Mouse (Mus musculus) stomach, embryonic 15.5 days (tissue): ENCODE results near the gene Stom. TPM values are rescaled to one million over a fixed set of nuclear protein-coding genes. Genes with fewer than 3 reads are reported as not detected.

Experiments
- ATAC-seq: fragments of 200-750 bp; cut with Nextera tagmentation; 2 replicates; pipeline ENCODE4 v1.8.0; 2017; ENCODE audit warnings: low read depth, moderate number of reproducible peaks, moderate TSS enrichment; ENCODE audit not compliant: insufficient read depth, low FRiP score
- H3K27ac ChIP-seq: fragments of 300-500 bp; sonication (generic); 2 replicates; pipeline ENCODE4 v1.5.1; 2015; ENCODE audit warnings: mild to moderate bottlenecking, inconsistent platforms
- H3K27me3 ChIP-seq: fragments of 300-500 bp; sonication (generic); replicated peaks from 2 replicates; pipeline ENCODE4 v1.6.1; 2015; ENCODE audit warnings: inconsistent platforms
- H3K36me3 ChIP-seq: fragments of 300-500 bp; sonication (generic); 2 replicates; pipeline ENCODE4 v1.6.1; 2015; ENCODE audit warnings: inconsistent platforms
- H3K4me1 ChIP-seq: fragments of 300-500 bp; sonication (generic); 2 replicates; pipeline ENCODE4 v1.6.1; 2015; ENCODE audit warnings: inconsistent platforms
- H3K4me2 ChIP-seq: fragments of 300-500 bp; sonication (generic); 2 replicates; pipeline ENCODE4 v1.6.1; 2015; ENCODE audit warnings: mild to moderate bottlenecking, inconsistent platforms
- H3K4me3 ChIP-seq: fragments of 300-500 bp; sonication (generic); replicated peaks from 2 replicates; pipeline ENCODE4 v1.5.1; 2015; ENCODE audit warnings: inconsistent platforms
- H3K9ac ChIP-seq: fragments of 300-500 bp; sonication (generic); 2 replicates; pipeline ENCODE4 v1.6.1; 2015; ENCODE audit warnings: inconsistent platforms
- H3K9me3 ChIP-seq: fragments of 300-500 bp; sonication (generic); 2 replicates; pipeline ENCODE4 v1.6.1; 2016; ENCODE audit warnings: inconsistent platforms
- WGBS: fragments of 180-500 bp; shearing (Covaris S2); methylation state at CpG from one replicate; pipeline ENCODE4 v1.1.7; 2015; 5-methylcytosine and 5-hydroxymethylcytosine counted together
- polyA plus RNA-seq: library from polyadenylated mRNA; unstranded; fragments of >200 nt; fragmentation: Nextera tagmentation; extraction: Ambion mirVana; gene quantifications from 2 replicates; pipeline ENCODE4 v1.2.1, GENCODE M21; 2015

Stom gene
- polyA plus RNA-seq, 1 experiment from 2014 or later: 74.4 TPM

DNA sequence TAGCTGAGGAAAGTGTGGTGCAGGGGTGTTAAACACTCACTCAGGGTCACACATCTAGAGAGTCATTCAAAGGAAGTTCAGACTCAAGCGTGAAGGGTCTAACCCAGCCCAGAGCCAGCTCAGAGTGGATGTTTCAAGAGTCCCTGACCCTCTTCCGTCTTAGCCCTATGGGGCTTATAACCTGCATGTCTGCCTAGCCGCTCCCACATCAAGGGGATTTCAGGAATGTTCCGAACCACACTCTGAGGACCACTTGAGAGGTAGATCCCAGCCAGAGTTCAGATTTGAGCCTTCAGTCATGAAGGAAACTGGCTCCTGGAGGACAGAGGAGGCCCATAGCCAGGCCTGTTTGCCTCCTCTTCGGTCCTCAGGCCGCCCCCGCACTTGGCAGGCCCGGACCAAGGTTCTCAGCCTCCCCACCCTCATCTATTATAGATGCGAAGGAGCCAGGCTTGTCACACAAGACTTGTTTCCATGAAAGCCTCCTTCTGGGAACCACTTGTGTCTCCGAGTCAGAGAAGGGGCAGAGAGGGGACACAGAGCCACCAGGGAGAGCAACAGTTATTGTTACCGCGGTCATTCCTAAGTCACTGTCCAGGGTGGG lies 49.7 kb downstream of the Stom start:
- Histone ChIP-seq H3K4me2 (no peak overlapping the region), H3K4me3 (no peak overlapping the region), H3K9ac (no peak overlapping the region), H3K9me3 (no peaks in the 10 kb centered on the region), H3K27me3 (no peaks in the 10 kb centered on the region), H3K27ac (no peak overlapping the region), H3K36me3 (0 out of 2 replicates have a peak, but pooled peaks cover 5% of the 10 kb centered on the region), H3K4me1 (0 out of 2 replicates have a peak, but pooled peaks cover 7% of the 10 kb centered on the region)
- no peak for ATAC-seq
- 81% methylated on average over 12 of the region's 12 CpGs for WGBS

DNA sequence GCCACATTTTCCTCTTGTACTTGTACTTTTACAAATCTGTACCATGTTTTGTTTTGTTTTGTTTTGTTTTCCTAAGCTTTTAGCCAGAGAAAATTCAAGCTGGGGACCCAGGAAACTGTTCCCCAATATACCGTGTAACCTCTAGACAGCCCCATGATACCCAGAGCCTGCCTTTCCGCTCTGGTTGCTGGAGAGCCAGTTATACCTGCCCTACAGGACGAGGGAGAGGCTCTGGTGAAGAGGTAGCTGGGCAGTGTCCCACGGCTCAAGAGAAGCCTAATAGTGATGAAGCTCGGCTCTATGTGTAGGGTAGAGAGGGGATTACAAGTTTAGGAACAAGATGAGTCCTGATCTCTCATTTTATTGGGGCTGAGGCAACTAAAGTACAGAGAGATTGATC lies 51.6 kb downstream of the Stom start:
- H3K9ac ChIP-seq: no peak overlapping the region
- no peaks in the 10 kb centered on the region for H3K27me3 ChIP-seq
- no peak for ATAC-seq
- no peak overlapping the region for H3K27ac ChIP-seq
- no peak overlapping the region for H3K4me3 ChIP-seq
- no peak overlapping the region for H3K4me2 ChIP-seq
- WGBS: 75% methylated on average over 5 of the region's 5 CpGs
- H3K36me3 ChIP-seq: 0 out of 2 replicates have a peak, but pooled peaks cover 5% of the 10 kb centered on the region
- H3K9me3 ChIP-seq: no peaks in the 10 kb centered on the region
- 0 out of 2 replicates have a peak, but pooled peaks cover 9% of the 10 kb centered on the region for H3K4me1 ChIP-seq

DNA sequence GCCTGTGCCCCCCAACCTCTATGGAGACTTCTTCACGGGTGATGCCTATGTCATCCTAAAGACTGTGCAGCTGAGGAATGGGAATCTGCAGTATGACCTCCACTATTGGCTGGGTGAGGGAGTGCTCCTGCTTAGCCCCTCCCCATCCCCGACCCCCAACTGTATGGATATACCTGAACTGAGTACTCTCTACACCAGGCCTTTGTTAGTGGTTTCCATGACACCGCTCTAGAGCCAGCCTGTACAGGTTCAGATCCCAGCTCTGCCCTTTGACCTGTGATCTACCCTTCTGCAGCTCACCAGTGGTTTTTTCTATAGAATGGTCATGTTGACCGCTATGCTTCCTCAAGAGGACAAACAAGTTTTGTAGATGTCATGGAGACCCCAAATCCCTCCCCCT lies 52.8 kb downstream of the Stom start:
- H3K4me1 ChIP-seq: 0 out of 2 replicates have a peak, but pooled peaks cover 9% of the 10 kb centered on the region
- H3K9me3 ChIP-seq: no peaks in the 10 kb centered on the region
- no peak overlapping the region for H3K4me3 ChIP-seq
- ATAC-seq: no peak
- H3K27me3 ChIP-seq: no peaks in the 10 kb centered on the region
- 0 out of 2 replicates have a peak, but pooled peaks cover 5% of the 10 kb centered on the region for H3K36me3 ChIP-seq
- H3K4me2 ChIP-seq: no peak overlapping the region
- no peak overlapping the region for H3K27ac ChIP-seq
- 80% methylated on average over 4 of the region's 4 CpGs for whole genome bisulfite sequencing
- H3K9ac ChIP-seq: no peak overlapping the region

- peak; percentile 24; the same call in 1 of the 2 replicates for ATAC-seq
- Histone ChIP-seq H3K9me3 (no peaks in the 10 kb centered on the region), H3K27ac (0 out of 2 replicates have a peak overlapping the region, but pooled peaks have one; percentile 4), H3K4me1 (peaks cover 20% of the 10 kb centered on the region), H3K4me3 (peak overlapping the region; percentile 43), H3K4me2 (peak overlapping the region; percentile 67), H3K36me3 (0 out of 2 replicates have a peak, but pooled peaks cover 5% of the 10 kb centered on the region), H3K27me3 (no peaks in the 10 kb centered on the region), H3K9ac (peak overlapping the region; percentile 3; the same call in 1 of the 2 replicates)
- 7% methylated on average over 32 of the region's 32 CpGs for WGBS
These were observed 54.6 kb downstream of the Stom start for GRCm38 (mm10) chr2:35282214-35282613.

DNA sequence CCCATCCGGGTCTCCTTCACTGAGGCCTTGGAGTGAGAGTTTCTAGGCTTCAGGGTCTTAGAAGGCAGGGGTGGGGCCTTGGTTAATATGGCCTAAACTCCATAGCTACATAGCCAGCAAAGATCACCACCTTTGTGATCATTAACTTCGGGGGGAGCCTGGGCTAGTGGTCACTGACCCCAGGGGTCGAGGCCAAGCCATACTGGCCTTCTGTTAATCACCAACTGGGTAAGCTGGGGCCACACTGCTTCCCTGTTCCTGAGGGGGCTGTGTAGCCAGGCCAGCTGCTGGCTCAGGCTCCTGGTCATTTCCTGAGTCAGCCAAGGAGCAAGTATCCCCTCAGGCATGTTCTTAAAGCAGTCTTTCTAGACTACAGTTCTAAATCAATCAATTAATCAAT lies 56.8 kb downstream of the Stom start:
- H3K27me3 ChIP-seq: no peaks in the 10 kb centered on the region
- H3K4me1 ChIP-seq: peaks cover 22% of the 10 kb centered on the region
- ATAC-seq: no peak
- H3K4me2 ChIP-seq: no peak overlapping the region
- H3K9me3 ChIP-seq: no peaks in the 10 kb centered on the region
- 54% methylated on average over 3 of the region's 3 CpGs for WGBS
- H3K9ac ChIP-seq: no peak overlapping the region
- no peaks in the 10 kb centered on the region for H3K36me3 ChIP-seq
- no peak overlapping the region for H3K4me3 ChIP-seq
- H3K27ac ChIP-seq: no peak overlapping the region

DNA sequence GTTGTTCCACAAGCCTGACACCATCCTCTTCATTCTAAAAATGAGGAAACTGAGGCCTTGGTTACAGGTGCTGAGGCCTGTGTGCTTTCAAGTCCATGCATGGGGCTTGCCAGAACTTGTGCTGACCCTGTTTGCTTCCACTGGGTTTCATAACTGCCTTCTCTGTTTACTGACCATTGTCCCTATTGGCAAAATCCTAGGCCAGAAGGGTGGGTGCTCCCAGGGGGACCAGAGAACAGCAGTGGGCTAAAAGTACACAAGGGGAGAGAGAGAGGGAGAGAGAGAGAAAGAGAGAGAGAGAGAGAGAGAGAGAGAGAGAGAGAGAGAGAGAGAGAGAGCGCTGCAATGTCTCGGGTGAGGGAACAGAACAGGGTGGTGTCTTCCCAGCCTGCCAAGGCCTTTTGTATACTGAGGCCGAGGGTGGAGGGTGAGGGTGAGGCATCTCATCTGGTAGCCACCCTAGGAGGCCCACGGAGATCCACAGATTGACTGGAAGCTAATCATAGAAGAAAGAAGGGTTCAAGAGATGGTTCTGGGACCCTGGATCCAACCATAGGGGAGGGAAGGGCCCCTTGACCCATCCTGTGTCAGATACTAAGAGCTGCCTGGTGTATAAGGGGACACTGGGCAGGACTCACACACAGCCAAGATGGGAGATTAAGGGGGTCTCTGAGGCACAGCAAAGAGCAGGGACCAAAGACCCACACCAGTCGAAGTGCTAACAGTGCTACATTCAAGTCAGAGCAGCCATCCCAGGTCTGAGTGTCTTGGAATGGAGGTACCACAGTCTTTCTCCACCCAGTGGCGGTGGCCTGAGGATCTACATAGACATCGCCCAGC lies 58.2 kb downstream of the Stom start:
- peak overlapping the region; percentile 76; the same call in 1 of the 2 replicates for H3K27ac ChIP-seq
- no peaks in the 10 kb centered on the region for H3K9me3 ChIP-seq
- H3K9ac ChIP-seq: no peak overlapping the region
- H3K4me3 ChIP-seq: no peak overlapping the region
- H3K36me3 ChIP-seq: no peaks in the 10 kb centered on the region
- peaks cover 18% of the 10 kb centered on the region for H3K4me1 ChIP-seq
- WGBS: 84% methylated on average over 7 of the region's 7 CpGs
- H3K27me3 ChIP-seq: no peaks in the 10 kb centered on the region
- no peak for ATAC-seq
- H3K4me2 ChIP-seq: no peak overlapping the region

DNA sequence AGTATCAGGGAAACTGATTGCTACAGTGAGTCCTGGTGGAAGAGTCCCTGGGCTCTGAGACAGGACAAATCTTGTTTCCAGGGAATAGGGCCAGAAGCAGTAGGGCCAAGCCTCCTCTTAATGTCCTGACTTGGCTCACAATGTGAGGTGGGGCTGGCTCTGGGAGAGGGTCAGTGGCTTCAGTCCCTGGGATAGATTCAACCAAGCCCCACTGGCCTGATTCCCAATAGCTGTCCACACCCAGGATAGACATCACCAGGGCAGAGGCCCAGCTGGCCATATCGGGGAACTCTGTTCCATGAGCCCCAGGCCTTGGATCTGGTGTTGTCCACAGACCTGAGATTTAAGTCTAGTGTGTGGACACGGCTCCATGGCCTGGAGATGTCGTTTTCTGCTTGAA lies 59.1 kb downstream of the Stom start:
- Histone ChIP-seq H3K4me3 (no peak overlapping the region), H3K36me3 (no peaks in the 10 kb centered on the region), H3K4me2 (no peak overlapping the region), H3K27me3 (no peaks in the 10 kb centered on the region), H3K27ac (peak overlapping the region; percentile 76), H3K4me1 (peaks cover 27% of the 10 kb centered on the region), H3K9ac (no peak overlapping the region), H3K9me3 (no peaks in the 10 kb centered on the region)
- peak; percentile 15; the same call in 1 of the 2 replicates for ATAC-seq
- WGBS: 63% methylated on average over 3 of the region's 3 CpGs

DNA sequence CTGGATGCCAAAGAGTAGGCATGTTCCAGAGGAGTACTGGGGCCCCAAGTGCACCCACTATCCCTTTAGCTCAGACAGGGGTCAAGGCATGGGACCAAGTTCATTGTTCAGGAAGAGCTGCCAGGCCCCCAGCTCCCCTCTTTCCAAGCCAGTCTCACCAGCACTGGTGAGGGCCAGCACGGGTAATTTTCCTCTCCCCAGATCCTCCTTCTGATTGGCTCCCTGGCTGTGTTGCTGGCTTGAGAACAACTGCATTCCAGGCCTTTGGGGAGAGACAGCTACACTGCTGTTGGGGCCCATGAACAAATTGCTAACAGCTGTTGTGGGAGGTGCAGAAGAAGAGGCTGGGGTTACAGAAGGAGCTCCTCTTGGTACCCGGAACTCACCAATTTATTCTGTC lies 63.2 kb downstream of the Stom start:
- H3K36me3 ChIP-seq: no peaks in the 10 kb centered on the region
- WGBS: 14% methylated on average over 2 of the region's 2 CpGs
- H3K4me2 ChIP-seq: no peak overlapping the region
- H3K9me3 ChIP-seq: no peaks in the 10 kb centered on the region
- ATAC-seq: peak; percentile 57; the same call in 1 of the 2 replicates
- H3K4me1 ChIP-seq: peaks cover 51% of the 10 kb centered on the region
- peak overlapping the region; percentile 78 for H3K27ac ChIP-seq
- H3K27me3 ChIP-seq: no peaks in the 10 kb centered on the region
- no peak overlapping the region for H3K9ac ChIP-seq
- no peak overlapping the region for H3K4me3 ChIP-seq

GRCm38 (mm10) chr2:35272881-35273280 lies 63.9 kb downstream of the Stom start:
- no peak overlapping the region for H3K4me3 ChIP-seq
- H3K36me3 ChIP-seq: no peaks in the 10 kb centered on the region
- no peak overlapping the region for H3K9ac ChIP-seq
- H3K27ac ChIP-seq: peak overlapping the region; percentile 78
- H3K27me3 ChIP-seq: no peaks in the 10 kb centered on the region
- H3K4me1 ChIP-seq: peaks cover 50% of the 10 kb centered on the region
- H3K4me2 ChIP-seq: no peak overlapping the region
- no peak for ATAC-seq
- no peaks in the 10 kb centered on the region for H3K9me3 ChIP-seq
- 84% methylated on average over 6 of the region's 6 CpGs for WGBS

GRCm38 (mm10) chr2:35271817-35272216 lies 65.0 kb downstream of the Stom start:
- Histone ChIP-seq H3K36me3 (no peaks in the 10 kb centered on the region), H3K27ac (peak overlapping the region; percentile 70), H3K4me1 (peaks cover 51% of the 10 kb centered on the region), H3K9me3 (no peaks in the 10 kb centered on the region), H3K27me3 (no peaks in the 10 kb centered on the region), H3K9ac (no peak overlapping the region), H3K4me2 (no peak overlapping the region), H3K4me3 (no peak overlapping the region)
- WGBS: 46% methylated on average over 2 of the region's 2 CpGs
- ATAC-seq: peak; percentile 6; the same call in 1 of the 2 replicates

DNA sequence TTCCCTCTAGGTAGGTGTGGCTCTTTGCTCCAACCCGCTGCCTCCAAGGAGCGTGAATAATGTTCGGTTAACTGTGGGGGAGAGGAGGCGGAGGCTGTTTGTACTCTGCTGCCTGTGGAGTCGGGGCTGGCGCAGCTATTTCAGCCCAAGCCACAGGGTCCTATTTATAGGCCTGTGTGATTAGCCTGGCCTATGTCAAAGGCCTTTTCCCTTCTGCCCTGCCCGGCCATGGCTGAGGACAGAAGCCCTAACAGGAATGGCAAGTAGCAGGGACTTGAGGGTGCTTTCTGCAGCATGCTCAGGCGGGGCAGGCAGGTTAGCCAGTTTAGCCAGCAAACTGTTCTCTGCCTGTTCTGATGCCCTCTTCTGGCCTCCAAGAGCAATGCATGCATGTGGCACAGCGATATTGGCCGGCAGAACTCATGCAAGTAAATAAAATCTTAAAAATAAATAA lies 66.2 kb downstream of the Stom start:
- Histone ChIP-seq H3K9ac (no peak overlapping the region), H3K36me3 (no peaks in the 10 kb centered on the region), H3K4me2 (peak overlapping the region; percentile 31; the same call in 1 of the 2 replicates), H3K4me1 (peaks cover 64% of the 10 kb centered on the region), H3K9me3 (no peaks in the 10 kb centered on the region), H3K4me3 (no peak overlapping the region), H3K27me3 (no peaks in the 10 kb centered on the region), H3K27ac (peak overlapping the region; percentile 92)
- ATAC-seq: no peak
- 17% methylated on average over 10 of the region's 10 CpGs for WGBS
